Mouse (Mus musculus) neural tube, embryonic 10.5 days (tissue): ENCODE measurements at regions not wholly inside any gene's neighbourhood (a gene's known extent, or its start where the extent isn't known, plus 50 kb on each side); places are given as distances from the start of the nearest gene placed in this dataset.

Experiments used
- DNase-seq: peaks from one replicate; pipeline ENCODE4 v3.0.0-alpha.2; 2017; ENCODE audit warnings: low spot score; ENCODE audit errors: extremely low spot score

- no peak for DNase-seq
These were observed 73.3 kb upstream of the 1700024P04Rik start for GRCm38 (mm10) chr13:99057696-99058095.

- DNase-seq = no peak
These were observed 72.9 kb upstream of the 1700024P04Rik start for GRCm38 (mm10) chr13:99057293-99057588.

GRCm38 (mm10) chr13:99056432-99057292 is 72.3 kb upstream of the 1700024P04Rik start:
- no peak for DNase-seq

- DNase-seq = no peak
These were observed 71.4 kb upstream of the 1700024P04Rik start for GRCm38 (mm10) chr13:99055609-99056321.

- no peak for DNase-seq
These were observed 67.7 kb upstream of the 1700024P04Rik start for GRCm38 (mm10) chr13:99052076-99052475.

- DNase-seq = no peak
These were observed 65.3 kb upstream of the 1700024P04Rik start for GRCm38 (mm10) chr13:99049699-99050098.

- no peak for DNase-seq
These were observed 64.3 kb upstream of the 1700024P04Rik start for GRCm38 (mm10) chr13:99048651-99049100.

- DNase-seq = no peak
These were observed 62.9 kb upstream of the 1700024P04Rik start for GRCm38 (mm10) chr13:99047219-99047618.

GRCm38 (mm10) chr13:99046737-99047136 is 62.4 kb upstream of the 1700024P04Rik start:
- DNase-seq = no peak

GRCm38 (mm10) chr13:99042086-99042485 is 57.7 kb upstream of the 1700024P04Rik start:
- DNase-seq = no peak

GRCm38 (mm10) chr13:99041256-99041655 is 56.9 kb upstream of the 1700024P04Rik start:
- DNase-seq = no peak

GRCm38 (mm10) chr13:99040846-99041245 is 56.5 kb upstream of the 1700024P04Rik start:
- no peak for DNase-seq

- no peak for DNase-seq
These were observed 55.8 kb upstream of the 1700024P04Rik start for GRCm38 (mm10) chr13:99040171-99040570.

- no peak for DNase-seq
These were observed 54.7 kb upstream of the 1700024P04Rik start for GRCm38 (mm10) chr13:99039063-99039385.

- DNase-seq = no peak
These were observed 54.1 kb upstream of the 1700024P04Rik start for GRCm38 (mm10) chr13:99038198-99039062.

- no peak for DNase-seq
These were observed 52.8 kb upstream of the 1700024P04Rik start for GRCm38 (mm10) chr13:99037131-99037530.
